Mouse (Mus musculus) MEL (cell line): ENCODE results near the gene Nup214. TPM values are rescaled to one million over a fixed set of nuclear protein-coding genes. Genes with fewer than 3 reads are reported as not detected.

Experiments used
- DNase-seq: peaks from one replicate; pipeline ENCODE4 v3.0.0; 2011; ENCODE audit warnings: low read depth, low spot score
- H3K27ac ChIP-seq: 2 replicates; pipeline ENCODE4 v1.5.1; 2012; ENCODE audit warnings: low read depth, mild to moderate bottlenecking, control low read depth, low read length, moderate library complexity; ENCODE audit not compliant: control insufficient read depth
- H3K27me3 ChIP-seq, 2 experiments: fragments of 150-350 bp in 1 of 2; sonication (generic) in 1 of 2; 2 replicates each; pipeline ENCODE4 v1.6.1; 2012; ENCODE audit warnings: low read length in 2 of 2, mild to moderate bottlenecking in 2 of 2, improper control_type of control experiment in 1 of 2, moderate library complexity in 1 of 2; ENCODE audit not compliant: insufficient read depth in 2 of 2, control insufficient read depth in 1 of 2
- H3K36me3 ChIP-seq, 2 experiments: 2 replicates each; pipeline ENCODE4 v1.6.1; 2012 to 2014; ENCODE audit warnings: low read length in 2 of 2, improper control_type of control experiment in 1 of 2, inconsistent platforms in 1 of 2, mild to moderate bottlenecking in 1 of 2; ENCODE audit not compliant: insufficient read depth in 2 of 2, control insufficient read depth in 1 of 2
- H3K4me1 ChIP-seq, 2 experiments: fragments of 150-350 bp in 1 of 2; sonication (generic) in 1 of 2; 2 replicates each; pipeline ENCODE4 v1.6.1; 2012; ENCODE audit warnings: low read length in 2 of 2, improper control_type of control experiment in 1 of 2, mild to moderate bottlenecking in 1 of 2; ENCODE audit not compliant: insufficient read depth in 2 of 2, control insufficient read depth in 1 of 2
- H3K4me3 ChIP-seq, 2 experiments: fragments of 150-350 bp in 1 of 2; sonication (generic) in 1 of 2; 2 replicates each; pipeline ENCODE4 v1.5.1; 2012; ENCODE audit warnings: low read depth in 2 of 2, low read length in 2 of 2, mild to moderate bottlenecking in 2 of 2, moderate library complexity in 2 of 2, control low read depth in 1 of 2, improper control_type of control experiment in 1 of 2; ENCODE audit not compliant: control insufficient read depth in 1 of 2, insufficient read depth in 1 of 2
- H3K79me2 ChIP-seq: 2 replicates; pipeline ENCODE4 v1.6.1; 2012; ENCODE audit warnings: mild to moderate bottlenecking, low read length, moderate library complexity; ENCODE audit not compliant: control insufficient read depth, poor library complexity, insufficient read depth
- H3K9ac ChIP-seq: 2 replicates; pipeline ENCODE4 v1.6.1; 2012; ENCODE audit warnings: low read depth, mild to moderate bottlenecking, control low read depth, low read length, moderate library complexity; ENCODE audit not compliant: control insufficient read depth, poor library complexity, severe bottlenecking
- H3K9me3 ChIP-seq: fragments of 150-350 bp; sonication (generic); replicated peaks from 2 replicates; pipeline ENCODE4 v1.6.1; 2012; ENCODE audit warnings: mild to moderate bottlenecking, low read length, improper control_type of control experiment, moderate library complexity; ENCODE audit not compliant: insufficient read depth
- CHD1 ChIP-seq: IDR thresholded peaks from 2 replicates; pipeline ENCODE4 v1.6.1; 2012; ENCODE audit warnings: low read depth, mild to moderate bottlenecking, inconsistent platforms, low read length, improper control_type of control experiment
- E2F4 ChIP-seq: IDR thresholded peaks from 2 replicates; pipeline ENCODE4 v1.6.1; 2011; ENCODE audit warnings: low read depth, low read length, improper control_type of control experiment, borderline replicate concordance
- ELF1 ChIP-seq: IDR thresholded peaks from 2 replicates; pipeline ENCODE4 v1.6.1; 2014; ENCODE audit warnings: low read depth, mild to moderate bottlenecking, inconsistent platforms, low read length, improper control_type of control experiment, moderate library complexity
- EP300 ChIP-seq, 2 experiments: IDR thresholded peaks; 2 replicates each; pipeline ENCODE4 v1.6.1; 2011; ENCODE audit warnings: improper control_type of control experiment in 2 of 2, low read length in 2 of 2, low read depth in 1 of 2, mild to moderate bottlenecking in 1 of 2
- HCFC1 ChIP-seq: IDR thresholded peaks from 2 replicates; pipeline ENCODE4 v1.6.1; 2012; ENCODE audit warnings: low read depth, mild to moderate bottlenecking, inconsistent platforms, low read length, improper control_type of control experiment, moderate library complexity
- JUND ChIP-seq: IDR thresholded peaks from 2 replicates; pipeline ENCODE4 v1.6.1; 2011; ENCODE audit warnings: low read depth, mild to moderate bottlenecking, improper control_type of control experiment, low read length
- KAT2A ChIP-seq: conservative IDR thresholded peaks from 2 replicates; pipeline ENCODE4 v1.6.1; 2012; ENCODE audit warnings: low read depth, low read length, improper control_type of control experiment, inconsistent platforms
- MAFK ChIP-seq: IDR thresholded peaks from 2 replicates; pipeline ENCODE4 v1.6.1; 2011; ENCODE audit warnings: low read depth, mild to moderate bottlenecking, low read length, improper control_type of control experiment, borderline replicate concordance
- MAX ChIP-seq: IDR thresholded peaks from 2 replicates; pipeline ENCODE4 v1.6.1; 2011; ENCODE audit warnings: low read length, improper control_type of control experiment
- MAZ ChIP-seq: IDR thresholded peaks from 2 replicates; pipeline ENCODE4 v1.6.1; 2012; ENCODE audit warnings: low read depth, mild to moderate bottlenecking, inconsistent platforms, low read length, improper control_type of control experiment
- MYB ChIP-seq: IDR thresholded peaks from 2 replicates; pipeline ENCODE4 v1.6.1; 2011; ENCODE audit warnings: mild to moderate bottlenecking, low read depth, low read length, improper control_type of control experiment
- NRF1 ChIP-seq: IDR thresholded peaks from 2 replicates; pipeline ENCODE4 v1.6.1; 2014; ENCODE audit warnings: low read depth, mild to moderate bottlenecking, inconsistent platforms, low read length, improper control_type of control experiment, moderate library complexity; ENCODE audit not compliant: poor library complexity, insufficient read depth, severe bottlenecking
- POLR2AphosphoS2 ChIP-seq: IDR thresholded peaks from 2 replicates; pipeline ENCODE4 v1.6.1; 2011; ENCODE audit warnings: low read length, improper control_type of control experiment
- POLR2AphosphoS5 ChIP-seq: IDR thresholded peaks from 2 replicates; pipeline ENCODE4 v1.6.1; 2012; ENCODE audit warnings: low read depth, borderline replicate concordance, mild to moderate bottlenecking, inconsistent platforms, low read length, moderate library complexity, mixed read lengths
- RAD21 ChIP-seq: IDR thresholded peaks from 2 replicates; pipeline ENCODE4 v1.6.1; 2011; ENCODE audit warnings: mild to moderate bottlenecking, low read depth, low read length, improper control_type of control experiment
- RCOR1 ChIP-seq: IDR thresholded peaks from 2 replicates; pipeline ENCODE4 v1.6.1; 2012; ENCODE audit warnings: low read depth, mild to moderate bottlenecking, inconsistent platforms, low read length, improper control_type of control experiment
- SIN3A ChIP-seq: IDR thresholded peaks from 2 replicates; pipeline ENCODE4 v1.6.1; 2012; ENCODE audit warnings: low read length, improper control_type of control experiment, inconsistent platforms
- TAL1 ChIP-seq: IDR thresholded peaks from 2 replicates; pipeline ENCODE4 v1.6.1; 2012; ENCODE audit warnings: mild to moderate bottlenecking, inconsistent platforms, low read length, moderate library complexity, mixed read lengths
- TCF12 ChIP-seq: IDR thresholded peaks from 2 replicates; pipeline ENCODE4 v1.6.1; 2014; ENCODE audit warnings: low read depth, mild to moderate bottlenecking, inconsistent platforms, low read length, improper control_type of control experiment, moderate library complexity
- USF1 ChIP-seq: IDR thresholded peaks from 2 replicates; pipeline ENCODE4 v1.6.1; 2014; ENCODE audit warnings: low read depth, mild to moderate bottlenecking, inconsistent platforms, low read length, improper control_type of control experiment, moderate library complexity
- ZKSCAN1 ChIP-seq: IDR thresholded peaks from 2 replicates; pipeline ENCODE4 v1.6.1; 2012; ENCODE audit warnings: low read depth, mild to moderate bottlenecking, inconsistent platforms, low read length, improper control_type of control experiment, moderate library complexity
- ZMIZ1 ChIP-seq: IDR thresholded peaks from 2 replicates; pipeline ENCODE4 v1.6.1; 2012; ENCODE audit warnings: low read depth, mild to moderate bottlenecking, inconsistent platforms, low read length, improper control_type of control experiment, moderate library complexity
- ZNF384 ChIP-seq: IDR thresholded peaks from 2 replicates; pipeline ENCODE4 v1.6.1; 2012; ENCODE audit warnings: low read depth, mild to moderate bottlenecking, inconsistent platforms, low read length, improper control_type of control experiment
- polyA plus RNA-seq, 2 experiments: library from polyadenylated mRNA; stranded (reverse) in 1 of 2; unstranded in 1 of 2; fragments of >175 nt in 1 of 2; fragments of >200 nt in 1 of 2; gene quantifications; 2 replicates each; pipeline versions ENCODE4 v1.2.1 to v1.2.4; 2012; ENCODE audit warnings: low replicate concordance in 2 of 2, low read depth in 1 of 2; ENCODE audit not compliant: insufficient read length in 2 of 2, insufficient read depth in 1 of 2, missing spikeins in 1 of 2
- total RNA-seq: library from RNA; depleted of rRNA; stranded (reverse); fragments of 300-350 nt; gene quantifications from 2 replicates; pipeline ENCODE4 v1.2.3, GENCODE M21; 2012

Nup214 gene
- total and polyA plus RNA-seq, 3 experiments: 71.4 to 163 (median 78.6) TPM

DNA sequence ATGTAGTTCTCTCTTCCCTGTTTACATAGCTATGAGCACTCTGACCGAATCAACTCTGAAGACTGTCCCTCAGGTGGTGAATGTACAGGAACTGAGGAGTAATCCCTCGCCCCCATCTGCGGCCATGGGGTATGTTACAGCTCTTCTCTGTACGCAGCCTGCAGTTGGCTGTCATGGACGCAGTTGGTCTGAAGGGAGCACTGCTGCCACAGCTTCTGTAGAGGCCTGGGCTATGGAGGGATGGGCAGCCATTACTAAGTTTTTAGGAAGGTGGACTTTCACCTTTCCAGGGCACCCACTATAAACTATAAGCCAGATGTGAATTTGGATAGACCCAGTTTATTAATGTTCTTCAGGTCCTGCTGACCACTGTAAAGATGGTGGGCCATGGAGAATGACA is 46.0 kb downstream of the Nup214 start:
- no peak overlapping the region for H3K9ac ChIP-seq
- no peak overlapping the region for H3K27ac ChIP-seq
- no peak overlapping the region for H3K4me3 ChIP-seq
- no peaks in the 10 kb centered on the region for H3K9me3 ChIP-seq
- no peaks in the 10 kb centered on the region for H3K79me2 ChIP-seq
- no peak for DNase-seq
- no peaks in the 10 kb centered on the region for H3K27me3 ChIP-seq
- peaks cover 0 to 35% of the 10 kb centered on the region in 2 experiments; a peak in 2 of 4 replicates for H3K36me3 ChIP-seq
- TF ChIP-seq TCF12 (no peak), ZNF384 (no peak), NRF1 (no peak), RCOR1 (no peak)
- H3K4me1 ChIP-seq: no peaks in the 10 kb centered on the region

DNA sequence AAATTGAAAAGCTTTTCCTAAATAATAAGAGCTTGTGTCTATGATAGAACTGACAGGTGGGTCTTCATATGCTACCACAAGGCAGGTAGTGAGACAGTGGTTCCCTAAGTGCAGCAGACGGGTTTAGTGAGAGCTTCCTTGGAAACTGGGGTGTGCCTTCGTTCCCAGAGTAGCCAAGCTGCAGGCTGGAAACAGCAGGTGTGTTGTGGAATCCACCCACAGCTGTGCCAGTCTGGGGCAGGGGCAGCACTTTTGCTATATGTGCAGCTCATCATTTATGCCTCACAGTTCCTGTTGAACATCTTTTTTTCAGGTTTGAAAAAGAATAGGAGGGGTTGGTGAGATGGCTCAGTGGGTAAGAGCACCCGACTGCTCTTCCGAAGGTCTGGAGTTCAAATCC is 50.1 kb downstream of the Nup214 start:
- Histone ChIP-seq H3K36me3 (peaks cover 0 to 29% of the 10 kb centered on the region in 2 experiments; a peak in 2 of 4 replicates), H3K27ac (no peak overlapping the region)

DNA sequence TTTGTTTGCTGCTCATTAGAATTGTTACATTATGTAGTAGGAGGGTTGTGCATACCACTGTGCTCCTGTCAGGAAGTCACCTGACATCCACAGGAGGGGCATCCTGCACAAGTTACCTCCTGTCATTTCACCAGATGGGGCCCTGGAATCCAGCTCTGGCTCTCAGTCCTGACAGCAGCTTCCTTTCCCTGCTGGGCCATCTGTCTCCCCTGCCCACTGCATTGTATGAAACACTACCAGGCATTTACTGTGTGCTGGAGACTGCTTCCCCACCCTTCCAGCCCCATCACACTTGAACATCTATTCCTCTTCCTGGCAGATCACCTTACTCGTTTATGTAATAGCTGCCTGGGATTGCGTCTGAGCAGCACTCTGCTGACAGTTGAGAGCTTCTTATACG is 55.4 kb downstream of the Nup214 start:
- no peaks in the 10 kb centered on the region for H3K4me1 ChIP-seq
- H3K79me2 ChIP-seq: no peaks in the 10 kb centered on the region
- no peaks in the 10 kb centered on the region for H3K9me3 ChIP-seq
- H3K27ac ChIP-seq: no peak overlapping the region
- no peaks in the 10 kb centered on the region for H3K27me3 ChIP-seq
- TF ChIP-seq USF1 (no peak), MAZ (no peak), CHD1 (no peak), MAX (no peak), TAL1 (no peak), HCFC1 (no peak), POLR2AphosphoS5 (no peak), JUND (no peak), KAT2A (no peak), MAFK (no peak), E2F4 (no peak), TCF12 (no peak)
- TF ChIP-seq, all 39 proteins: peak for 0
- Histone ChIP-seq H3K4me3 (no peak overlapping the region), H3K36me3 (peaks cover 0 to 14% of the 10 kb centered on the region in 2 experiments; a peak in 2 of 4 replicates), H3K9ac (no peak overlapping the region)
- no peak for DNase-seq

More for the DNA sequence above, 50.1 kb downstream of the Nup214 start:
- Histone ChIP-seq H3K4me3 (no peak overlapping the region), H3K9ac (no peak overlapping the region), H3K79me2 (no peaks in the 10 kb centered on the region), H3K27me3 (no peaks in the 10 kb centered on the region)
- TF ChIP-seq TCF12 (no peak), MYB (no peak), ZKSCAN1 (no peak), ZMIZ1 (no peak), POLR2AphosphoS2 (no peak), JUND (no peak), EP300 (IDR thresholded peaks at IDR 0.05; ENCODE audit: low read depth in 1 of 2, low read length in 2 of 2) (no peak), ELF1 (no peak), E2F4 (no peak), SIN3A (no peak), USF1 (no peak), RAD21 (no peak)
- TF ChIP-seq, all 39 proteins: peak for 0
- Histone ChIP-seq H3K4me1 (no peaks in the 10 kb centered on the region), H3K9me3 (no peaks in the 10 kb centered on the region)
- DNase-seq: no peak
